Mouse (Mus musculus) MEL (cell line): ENCODE measurements around the gene Olfr631. TPM values are rescaled to one million over a fixed set of nuclear protein-coding genes. Genes with fewer than 3 reads are reported as not detected.

Source experiments
- DNase-seq: peaks from one replicate; pipeline ENCODE4 v3.0.0; 2011; ENCODE audit warnings: low read depth, low spot score
- H3K27ac ChIP-seq: 2 replicates; pipeline ENCODE4 v1.5.1; 2012; ENCODE audit warnings: low read depth, mild to moderate bottlenecking, control low read depth, low read length, moderate library complexity; ENCODE audit not compliant: control insufficient read depth
- H3K27me3 ChIP-seq, 2 experiments: fragments of 150-350 bp in 1 of 2; sonication (generic) in 1 of 2; 2 replicates each; pipeline ENCODE4 v1.6.1; 2012; ENCODE audit warnings: low read length in 2 of 2, mild to moderate bottlenecking in 2 of 2, improper control_type of control experiment in 1 of 2, moderate library complexity in 1 of 2; ENCODE audit not compliant: insufficient read depth in 2 of 2, control insufficient read depth in 1 of 2
- H3K36me3 ChIP-seq, 2 experiments: 2 replicates each; pipeline ENCODE4 v1.6.1; 2012 to 2014; ENCODE audit warnings: low read length in 2 of 2, improper control_type of control experiment in 1 of 2, inconsistent platforms in 1 of 2, mild to moderate bottlenecking in 1 of 2; ENCODE audit not compliant: insufficient read depth in 2 of 2, control insufficient read depth in 1 of 2
- H3K4me1 ChIP-seq, 2 experiments: fragments of 150-350 bp in 1 of 2; sonication (generic) in 1 of 2; 2 replicates each; pipeline ENCODE4 v1.6.1; 2012; ENCODE audit warnings: low read length in 2 of 2, improper control_type of control experiment in 1 of 2, mild to moderate bottlenecking in 1 of 2; ENCODE audit not compliant: insufficient read depth in 2 of 2, control insufficient read depth in 1 of 2
- H3K4me3 ChIP-seq, 2 experiments: fragments of 150-350 bp in 1 of 2; sonication (generic) in 1 of 2; 2 replicates each; pipeline ENCODE4 v1.5.1; 2012; ENCODE audit warnings: low read depth in 2 of 2, low read length in 2 of 2, mild to moderate bottlenecking in 2 of 2, moderate library complexity in 2 of 2, control low read depth in 1 of 2, improper control_type of control experiment in 1 of 2; ENCODE audit not compliant: control insufficient read depth in 1 of 2, insufficient read depth in 1 of 2
- H3K79me2 ChIP-seq: 2 replicates; pipeline ENCODE4 v1.6.1; 2012; ENCODE audit warnings: mild to moderate bottlenecking, low read length, moderate library complexity; ENCODE audit not compliant: control insufficient read depth, poor library complexity, insufficient read depth
- H3K9ac ChIP-seq: 2 replicates; pipeline ENCODE4 v1.6.1; 2012; ENCODE audit warnings: low read depth, mild to moderate bottlenecking, control low read depth, low read length, moderate library complexity; ENCODE audit not compliant: control insufficient read depth, poor library complexity, severe bottlenecking
- H3K9me3 ChIP-seq: fragments of 150-350 bp; sonication (generic); replicated peaks from 2 replicates; pipeline ENCODE4 v1.6.1; 2012; ENCODE audit warnings: mild to moderate bottlenecking, low read length, improper control_type of control experiment, moderate library complexity; ENCODE audit not compliant: insufficient read depth
- CTCF ChIP-seq, 3 experiments: IDR thresholded peaks in 2 of 3; conservative IDR thresholded peaks in 1 of 3; 2 replicates each; pipeline ENCODE4 v1.5.1; 2011 to 2012; ENCODE audit warnings: low read length in 3 of 3, low read depth in 2 of 3, mild to moderate bottlenecking in 2 of 3, improper control_type of control experiment in 1 of 3, inconsistent platforms in 1 of 3, mixed read lengths in 1 of 3, moderate library complexity in 1 of 3; ENCODE audit not compliant: control insufficient read depth in 1 of 3, insufficient read depth in 1 of 3, poor library complexity in 1 of 3, severe bottlenecking in 1 of 3
- E2F4 ChIP-seq: IDR thresholded peaks from 2 replicates; pipeline ENCODE4 v1.6.1; 2011; ENCODE audit warnings: low read depth, low read length, improper control_type of control experiment, borderline replicate concordance
- ELF1 ChIP-seq: IDR thresholded peaks from 2 replicates; pipeline ENCODE4 v1.6.1; 2014; ENCODE audit warnings: low read depth, mild to moderate bottlenecking, inconsistent platforms, low read length, improper control_type of control experiment, moderate library complexity
- GABPA ChIP-seq: IDR thresholded peaks from 2 replicates; pipeline ENCODE4 v1.6.1; 2012; ENCODE audit warnings: low read depth, mild to moderate bottlenecking, inconsistent platforms, low read length, improper control_type of control experiment, moderate library complexity
- HCFC1 ChIP-seq: IDR thresholded peaks from 2 replicates; pipeline ENCODE4 v1.6.1; 2012; ENCODE audit warnings: low read depth, mild to moderate bottlenecking, inconsistent platforms, low read length, improper control_type of control experiment, moderate library complexity
- JUND ChIP-seq: IDR thresholded peaks from 2 replicates; pipeline ENCODE4 v1.6.1; 2011; ENCODE audit warnings: low read depth, mild to moderate bottlenecking, improper control_type of control experiment, low read length
- MYB ChIP-seq: IDR thresholded peaks from 2 replicates; pipeline ENCODE4 v1.6.1; 2011; ENCODE audit warnings: mild to moderate bottlenecking, low read depth, low read length, improper control_type of control experiment
- NELFE ChIP-seq: IDR thresholded peaks from 2 replicates; pipeline ENCODE4 v1.6.1; 2011; ENCODE audit warnings: low read depth, low read length, improper control_type of control experiment
- NRF1 ChIP-seq: IDR thresholded peaks from 2 replicates; pipeline ENCODE4 v1.6.1; 2014; ENCODE audit warnings: low read depth, mild to moderate bottlenecking, inconsistent platforms, low read length, improper control_type of control experiment, moderate library complexity; ENCODE audit not compliant: poor library complexity, insufficient read depth, severe bottlenecking
- POLR2AphosphoS2 ChIP-seq: IDR thresholded peaks from 2 replicates; pipeline ENCODE4 v1.6.1; 2011; ENCODE audit warnings: low read length, improper control_type of control experiment
- POLR2AphosphoS5 ChIP-seq: IDR thresholded peaks from 2 replicates; pipeline ENCODE4 v1.6.1; 2012; ENCODE audit warnings: low read depth, borderline replicate concordance, mild to moderate bottlenecking, inconsistent platforms, low read length, moderate library complexity, mixed read lengths
- SIN3A ChIP-seq: IDR thresholded peaks from 2 replicates; pipeline ENCODE4 v1.6.1; 2012; ENCODE audit warnings: low read length, improper control_type of control experiment, inconsistent platforms
- TCF12 ChIP-seq: IDR thresholded peaks from 2 replicates; pipeline ENCODE4 v1.6.1; 2014; ENCODE audit warnings: low read depth, mild to moderate bottlenecking, inconsistent platforms, low read length, improper control_type of control experiment, moderate library complexity
- USF1 ChIP-seq: IDR thresholded peaks from 2 replicates; pipeline ENCODE4 v1.6.1; 2014; ENCODE audit warnings: low read depth, mild to moderate bottlenecking, inconsistent platforms, low read length, improper control_type of control experiment, moderate library complexity
- ZMIZ1 ChIP-seq: IDR thresholded peaks from 2 replicates; pipeline ENCODE4 v1.6.1; 2012; ENCODE audit warnings: low read depth, mild to moderate bottlenecking, inconsistent platforms, low read length, improper control_type of control experiment, moderate library complexity
- ZNF384 ChIP-seq: IDR thresholded peaks from 2 replicates; pipeline ENCODE4 v1.6.1; 2012; ENCODE audit warnings: low read depth, mild to moderate bottlenecking, inconsistent platforms, low read length, improper control_type of control experiment
- polyA plus RNA-seq, 2 experiments: library from polyadenylated mRNA; stranded (reverse) in 1 of 2; unstranded in 1 of 2; fragments of >175 nt in 1 of 2; fragments of >200 nt in 1 of 2; gene quantifications; 2 replicates each; pipeline versions ENCODE4 v1.2.1 to v1.2.4; 2012; ENCODE audit warnings: low replicate concordance in 2 of 2, low read depth in 1 of 2; ENCODE audit not compliant: insufficient read length in 2 of 2, insufficient read depth in 1 of 2, missing spikeins in 1 of 2
- total RNA-seq: library from RNA; depleted of rRNA; stranded (reverse); fragments of 300-350 nt; gene quantifications from 2 replicates; pipeline ENCODE4 v1.2.3, GENCODE M21; 2012; rRNA removed

The Olfr631 gene
- total and polyA plus RNA-seq, 3 experiments, result not detected

DNA sequence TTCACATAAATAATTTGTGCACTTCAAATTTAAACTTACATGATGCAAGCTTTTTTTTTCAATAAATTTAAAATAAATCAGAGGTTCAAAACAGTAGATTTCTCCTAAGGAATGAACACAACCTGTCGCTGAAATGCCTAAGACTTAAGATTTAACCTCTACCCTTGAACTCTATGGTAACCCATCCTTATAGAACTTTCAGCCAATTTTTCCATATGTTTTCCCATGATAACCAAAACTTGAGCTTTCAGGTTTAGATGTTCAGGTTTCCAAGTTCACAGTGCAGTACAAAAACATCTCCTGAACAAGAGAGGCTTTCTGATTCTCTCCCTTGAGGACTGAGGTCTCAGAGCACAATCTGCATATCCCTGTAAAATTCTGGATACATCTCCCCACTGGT is 42.2 kb downstream of the Olfr631 start, which contains the start of gene Olfr635:
Olfr635 (plus strand) TSS at position 301 of the 400 bp plus-strand sequence.
- Histone ChIP-seq H3K27ac (no peak within 1 kb of the TSS), H3K27me3 (no peaks in the 10 kb centered on the region), H3K9ac (no peak within 1 kb of the TSS), H3K4me3 (no peak within 1 kb of the TSS), H3K9me3 (no peaks in the 10 kb centered on the region), H3K4me1 (no peaks in the 10 kb centered on the region), H3K79me2 (no peaks in the 10 kb centered on the region), H3K36me3 (no peaks in the 10 kb centered on the region)
- no peak for DNase-seq
- TF ChIP-seq USF1 (no peak), MYB (no peak)

GRCm38 (mm10) chr7:103971782-103972181 is 43.2 kb downstream of the Olfr631 start:
- Histone ChIP-seq H3K4me3 (no peak overlapping the region), H3K9me3 (no peaks in the 10 kb centered on the region), H3K79me2 (no peaks in the 10 kb centered on the region), H3K4me1 (no peaks in the 10 kb centered on the region), H3K36me3 (no peaks in the 10 kb centered on the region), H3K9ac (no peak overlapping the region), H3K27me3 (no peaks in the 10 kb centered on the region), H3K27ac (no peak overlapping the region)
- no peak for TF ChIP-seq NRF1
- no peak for TF ChIP-seq E2F4
- TF ChIP-seq GABPA, result no peak
- no peak for TF ChIP-seq POLR2AphosphoS2
- TF ChIP-seq JUND, result no peak
- no peak for TF ChIP-seq POLR2AphosphoS5
- no peak for TF ChIP-seq TCF12
- no peak for TF ChIP-seq HCFC1
- TF ChIP-seq SIN3A, result no peak
- TF ChIP-seq ZNF384, result no peak
- TF ChIP-seq ZMIZ1, result no peak
- no peak for TF ChIP-seq NELFE
- no peak for TF ChIP-seq ELF1
- TF ChIP-seq CTCF (IDR thresholded peaks at IDR 0.05 in 2 of 3, conservative IDR thresholded peaks at IDR 0.05 in 1 of 3; ENCODE audit: control insufficient read depth in 1 of 3, insufficient read depth in 1 of 3, low read depth in 2 of 3, low read length in 3 of 3, poor library complexity in 1 of 3, severe bottlenecking in 1 of 3), result no peak
- no peak for DNase-seq

Other genes starting within 250 kb of the Olfr631 start
Only the 30 nearest of the 33 such genes appear.
- gene Olfr243, start 214.2 kb upstream of the Olfr631 start, total RNA-seq, result not detected in 2 replicates
- not detected for gene Olfr243, start 214.2 kb upstream of the Olfr631 start, polyA plus RNA-seq
- not detected in 2 replicates for gene Olfr628, start 198.5 kb upstream of the Olfr631 start, total RNA-seq
- not detected for gene Olfr628, start 198.5 kb upstream of the Olfr631 start, polyA plus RNA-seq
- gene Olfr629, start 183.9 kb upstream of the Olfr631 start, total RNA-seq, result not detected in 2 replicates
- not detected for gene Olfr629, start 183.9 kb upstream of the Olfr631 start, polyA plus RNA-seq
- gene Olfr630, start 171.5 kb upstream of the Olfr631 start, total RNA-seq, result not detected in 2 replicates
- gene Olfr630, start 171.5 kb upstream of the Olfr631 start, polyA plus RNA-seq, result not detected
- gene Olfr69, start 157.2 kb upstream of the Olfr631 start, total RNA-seq, result not detected in 2 replicates
- gene Olfr69, start 157.2 kb upstream of the Olfr631 start, polyA plus RNA-seq, result not detected
- not detected in 2 replicates for gene Olfr68, start 149.1 kb upstream of the Olfr631 start, total RNA-seq
- not detected for gene Olfr68, start 149.1 kb upstream of the Olfr631 start, polyA plus RNA-seq
- not detected in 2 replicates for gene Olfr67, start 137.0 kb upstream of the Olfr631 start, total RNA-seq
- gene Olfr67, start 137.0 kb upstream of the Olfr631 start, polyA plus RNA-seq, result not detected
- 120 and 191 TPM in 2 replicates for gene Hbb-bt, start 114.8 kb upstream of the Olfr631 start, total RNA-seq
- 100 to 1,000 TPM in 1 of 2 experiments, not detected in 1; 118 TPM for gene Hbb-bt, start 114.8 kb upstream of the Olfr631 start, polyA plus RNA-seq
- gene Hbb-bs, start 100.7 kb upstream of the Olfr631 start, total RNA-seq, result 79.0 and 138 TPM in 2 replicates
- 100 to 1,000 TPM in 1 of 2 experiments, not detected in 1; 208 TPM for gene Hbb-bs, start 100.7 kb upstream of the Olfr631 start, polyA plus RNA-seq
- not detected in 2 replicates for gene Hbb-bh2, start 88.3 kb upstream of the Olfr631 start, total RNA-seq
- not detected for gene Hbb-bh2, start 88.3 kb upstream of the Olfr631 start, polyA plus RNA-seq
- not detected in 2 replicates for gene Hbb-bh1, start 85.7 kb upstream of the Olfr631 start, total RNA-seq
- gene Hbb-bh1, start 85.7 kb upstream of the Olfr631 start, polyA plus RNA-seq, result under 1 TPM in 1 of 2 experiments, not detected in 1; 0.15 TPM
- not detected in 2 replicates for gene Hbb-y, start 75.6 kb upstream of the Olfr631 start, total RNA-seq
- gene Hbb-y, start 75.6 kb upstream of the Olfr631 start, polyA plus RNA-seq, result under 1 TPM in 1 of 2 experiments, not detected in 1; 0.11 TPM
- not detected in 2 replicates for gene Olfr66, start 42.6 kb upstream of the Olfr631 start, total RNA-seq
- gene Olfr66, start 42.6 kb upstream of the Olfr631 start, polyA plus RNA-seq, result not detected
- gene Olfr64, start 34.3 kb upstream of the Olfr631 start, total RNA-seq, result not detected in 2 replicates
- not detected for gene Olfr64, start 34.3 kb upstream of the Olfr631 start, polyA plus RNA-seq
- not detected in 2 replicates for gene Olfr65, start 25.3 kb upstream of the Olfr631 start, total RNA-seq
- gene Olfr65, start 25.3 kb upstream of the Olfr631 start, polyA plus RNA-seq, result not detected
- not detected in 2 replicates for gene Olfr632, start 5.5 kb downstream of the Olfr631 start, total RNA-seq
- gene Olfr632, start 5.5 kb downstream of the Olfr631 start, polyA plus RNA-seq, result not detected
- not detected in 2 replicates for gene Olfr633, start 15.6 kb downstream of the Olfr631 start, total RNA-seq
- not detected for gene Olfr633, start 15.6 kb downstream of the Olfr631 start, polyA plus RNA-seq
- gene Olfr635, start 42.3 kb downstream of the Olfr631 start, total RNA-seq, result not detected in 2 replicates
- gene Olfr635, start 42.3 kb downstream of the Olfr631 start, polyA plus RNA-seq, result not detected
- not detected in 2 replicates for gene Olfr638, start 69.9 kb downstream of the Olfr631 start, total RNA-seq
- gene Olfr638, start 69.9 kb downstream of the Olfr631 start, polyA plus RNA-seq, result not detected
- not detected in 2 replicates for gene Olfr639, start 88.5 kb downstream of the Olfr631 start, total RNA-seq
- under 1 TPM in 1 of 2 experiments, not detected in 1; 0.03 TPM for gene Olfr639, start 88.5 kb downstream of the Olfr631 start, polyA plus RNA-seq
- not detected in 2 replicates for gene Olfr640, start 96.7 kb downstream of the Olfr631 start, total RNA-seq
- not detected for gene Olfr640, start 96.7 kb downstream of the Olfr631 start, polyA plus RNA-seq
- not detected in 2 replicates for gene Olfr641, start 106.6 kb downstream of the Olfr631 start, total RNA-seq
- not detected for gene Olfr641, start 106.6 kb downstream of the Olfr631 start, polyA plus RNA-seq
- not detected in 2 replicates for gene Olfr642, start 123.8 kb downstream of the Olfr631 start, total RNA-seq
- not detected for gene Olfr642, start 123.8 kb downstream of the Olfr631 start, polyA plus RNA-seq
- not detected in 2 replicates for gene 4930516K23Rik, start 132.6 kb downstream of the Olfr631 start, total RNA-seq
- gene 4930516K23Rik, start 132.6 kb downstream of the Olfr631 start, polyA plus RNA-seq, result not detected
- not detected in 2 replicates for gene Olfr644, start 143.0 kb downstream of the Olfr631 start, total RNA-seq
- not detected for gene Olfr644, start 143.0 kb downstream of the Olfr631 start, polyA plus RNA-seq
- gene Olfr645, start 156.6 kb downstream of the Olfr631 start, total RNA-seq, result not detected in 2 replicates
- gene Olfr645, start 156.6 kb downstream of the Olfr631 start, polyA plus RNA-seq, result not detected
- gene Olfr646, start 176.0 kb downstream of the Olfr631 start, total RNA-seq, result not detected in 2 replicates
- gene Olfr646, start 176.0 kb downstream of the Olfr631 start, polyA plus RNA-seq, result not detected
- not detected in 2 replicates for gene Ubqln5, start 201.0 kb downstream of the Olfr631 start, total RNA-seq
- gene Ubqln5, start 201.0 kb downstream of the Olfr631 start, polyA plus RNA-seq, result not detected
- gene Olfr643, start 208.6 kb downstream of the Olfr631 start, total RNA-seq, result not detected in 2 replicates
- not detected for gene Olfr643, start 208.6 kb downstream of the Olfr631 start, polyA plus RNA-seq
- not detected in 2 replicates for gene Ubqln3, start 214.5 kb downstream of the Olfr631 start, total RNA-seq
- gene Ubqln3, start 214.5 kb downstream of the Olfr631 start, polyA plus RNA-seq, result not detected